Mouse (Mus musculus) frontal cortex, adult 2 months (tissue): Measurements from ENCODE around the gene Zbtb9. TPM values are rescaled to one million over a fixed set of nuclear protein-coding genes. Genes with fewer than 3 reads are reported as not detected.

Experiments
- DNase-seq, 2 experiments: peaks; one replicate each; pipeline ENCODE4 v3.0.0; 2022; ENCODE audit warnings: low spot score in 1 of 2; ENCODE audit errors: extremely low spot score in 1 of 2
- polyA plus RNA-seq: library from polyadenylated mRNA; depleted of rRNA; stranded (reverse); fragments of >200 nt; gene quantifications from 2 replicates; pipeline ENCODE4 v1.2.3, GENCODE M21; 2012; rRNA removed

Gene Zbtb9
- polyA plus RNA-seq, 1 experiment: 16.7 TPM

DNA sequence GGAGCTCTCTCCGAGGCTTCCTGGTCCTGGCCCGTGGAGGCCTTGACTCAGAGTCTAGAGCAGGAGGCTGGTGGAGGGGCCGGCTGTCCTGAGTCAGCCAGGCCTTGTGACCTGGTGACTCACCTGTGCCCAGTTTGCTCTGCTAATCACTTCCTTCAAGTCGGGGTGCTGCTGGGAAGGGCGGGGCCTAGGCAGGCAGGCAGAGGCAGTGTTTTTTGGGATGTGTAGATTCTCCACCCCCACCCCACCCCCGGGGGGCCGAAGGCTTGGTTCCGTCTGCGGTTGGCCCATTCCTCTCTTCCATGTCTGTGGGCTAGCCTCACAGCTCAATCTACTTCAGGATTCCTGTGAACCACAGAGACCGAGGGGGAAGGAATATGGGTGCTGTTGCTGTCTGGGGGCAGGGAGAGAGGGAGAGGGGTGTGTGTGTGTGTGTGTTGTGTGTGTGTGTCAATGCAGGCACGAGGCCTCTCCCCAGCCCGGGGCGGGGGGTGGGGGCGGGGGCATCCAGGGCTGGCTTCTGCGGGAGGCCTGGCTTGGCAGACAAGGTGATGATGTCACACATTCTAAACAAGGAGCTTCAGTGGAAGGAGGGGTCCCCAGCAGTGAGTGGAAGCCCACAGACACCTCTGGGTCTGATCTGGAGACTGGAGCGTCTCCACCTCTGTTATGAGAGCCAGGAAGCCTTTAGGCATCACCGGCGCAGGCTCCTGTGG is 65.5 kb downstream of the Zbtb9 start:
- no peak for DNase-seq

DNA sequence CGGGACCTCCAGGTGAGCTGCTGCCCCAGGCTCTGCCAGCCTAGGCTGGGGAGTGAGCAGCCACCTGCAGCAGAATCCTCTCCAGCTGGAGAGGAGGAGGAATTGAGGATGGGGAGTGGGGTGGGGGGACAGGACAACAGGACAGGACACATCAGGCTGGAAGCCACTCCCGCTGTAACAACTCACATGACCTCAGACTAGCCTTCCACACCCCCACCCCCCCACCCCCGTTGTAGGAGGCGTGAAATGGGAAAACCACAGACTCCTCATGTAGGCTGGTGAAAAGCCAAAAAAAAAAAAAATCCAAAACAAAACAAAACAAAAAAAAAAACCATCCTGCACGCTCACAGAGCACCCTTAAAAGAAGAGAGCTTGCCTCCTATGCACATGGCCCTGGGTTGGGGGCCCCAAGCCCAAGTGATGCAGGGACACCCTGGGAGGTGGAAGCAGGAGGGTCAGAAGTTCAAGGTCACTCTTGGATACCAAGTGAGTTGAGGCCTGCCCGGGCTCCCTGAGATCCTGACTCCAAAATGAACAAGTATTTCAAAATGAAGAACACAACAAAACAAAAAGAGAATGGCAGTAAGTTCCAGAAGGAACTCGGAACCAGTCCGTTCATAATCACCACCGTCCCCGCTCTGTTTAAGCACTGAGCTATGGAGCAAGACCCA is 66.6 kb downstream of the Zbtb9 start:
- DNase-seq: no peak

DNA sequence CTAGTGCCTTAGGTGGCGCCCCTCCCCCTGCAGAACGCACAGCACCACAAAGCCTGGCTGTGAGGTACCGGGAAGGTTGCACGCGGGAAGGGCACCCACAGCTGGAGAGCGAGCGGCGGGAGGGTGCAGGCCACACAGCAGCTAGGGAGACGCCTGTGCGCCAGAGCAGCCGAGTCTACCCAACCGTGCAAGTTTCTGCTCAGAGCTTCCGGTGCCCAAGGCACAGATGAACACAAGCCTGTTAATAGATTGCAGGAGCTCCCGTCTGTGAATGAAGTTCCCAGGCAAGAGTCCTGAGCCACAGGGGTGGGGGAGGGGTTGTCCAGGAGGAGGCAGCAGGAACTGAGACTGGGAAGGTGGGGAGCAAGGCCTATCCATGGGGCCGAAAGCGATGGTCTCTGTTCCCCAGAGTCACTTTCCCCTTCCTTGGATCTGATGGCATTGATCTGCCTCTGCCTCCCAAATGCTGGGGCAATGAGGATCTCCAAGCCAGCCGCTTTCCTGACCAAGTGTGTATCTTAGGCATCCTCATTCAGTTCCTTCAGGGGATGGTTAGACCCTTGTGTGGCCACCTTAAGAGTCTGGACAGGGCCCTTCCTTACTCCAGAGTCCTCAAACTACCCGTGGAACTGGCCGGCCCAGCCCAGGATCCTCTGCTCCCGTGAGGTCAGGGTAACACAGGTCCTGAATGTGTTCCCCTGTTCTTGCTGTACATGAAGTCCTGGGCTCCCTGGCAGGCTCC is 67.5 kb downstream of the Zbtb9 start:
- DNase-seq: no peak

DNA sequence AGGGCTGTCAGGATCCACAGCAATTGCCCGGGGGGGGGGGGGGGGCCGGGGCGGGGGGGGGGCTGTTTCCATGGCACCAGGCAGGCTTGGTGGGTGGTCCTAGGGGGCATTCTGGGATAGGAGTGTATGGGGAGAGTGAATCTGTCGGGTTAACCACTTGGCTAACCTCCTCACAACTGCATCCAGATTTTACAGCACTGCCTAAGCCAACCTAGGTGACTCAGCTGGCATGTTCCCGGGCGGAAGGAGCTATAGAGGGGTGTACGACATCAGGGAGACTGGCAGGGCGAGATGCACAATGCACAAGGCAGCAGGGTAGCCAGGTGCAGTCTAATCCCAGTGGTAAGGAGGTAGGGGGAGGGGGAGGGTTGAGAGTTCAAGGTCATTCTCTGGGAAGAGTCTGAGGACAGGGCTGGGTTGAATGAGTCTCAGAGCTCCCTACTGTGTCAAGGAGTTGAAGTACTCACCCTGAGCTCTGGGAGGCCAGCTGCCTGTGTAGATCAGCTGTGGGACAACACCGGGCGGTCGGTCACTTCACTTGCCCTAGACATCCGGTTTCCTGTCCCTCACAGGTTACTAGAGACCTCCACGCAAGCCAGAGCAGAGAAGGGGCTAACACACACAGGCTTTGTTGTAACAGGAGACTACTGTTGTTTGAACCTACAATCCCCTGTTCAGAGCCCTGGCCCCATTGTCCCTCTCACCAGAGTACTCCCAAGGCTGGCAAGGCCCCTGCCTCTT is 68.2 kb downstream of the Zbtb9 start:
- no peak for DNase-seq

DNA sequence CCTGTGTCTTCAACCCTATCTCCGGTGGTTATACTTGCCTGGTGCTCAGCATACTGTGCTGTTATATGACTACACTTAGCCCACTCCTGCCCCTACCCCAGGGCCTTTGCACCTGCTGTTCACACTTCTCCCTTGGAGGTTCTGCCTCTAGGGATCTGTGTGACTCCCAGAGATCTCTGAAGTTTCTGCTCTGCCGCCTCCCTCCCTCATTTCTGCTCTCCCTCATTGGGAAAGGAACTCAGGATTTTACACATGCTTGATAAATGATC is 68.8 kb downstream of the Zbtb9 start:
- no peak for DNase-seq

DNA sequence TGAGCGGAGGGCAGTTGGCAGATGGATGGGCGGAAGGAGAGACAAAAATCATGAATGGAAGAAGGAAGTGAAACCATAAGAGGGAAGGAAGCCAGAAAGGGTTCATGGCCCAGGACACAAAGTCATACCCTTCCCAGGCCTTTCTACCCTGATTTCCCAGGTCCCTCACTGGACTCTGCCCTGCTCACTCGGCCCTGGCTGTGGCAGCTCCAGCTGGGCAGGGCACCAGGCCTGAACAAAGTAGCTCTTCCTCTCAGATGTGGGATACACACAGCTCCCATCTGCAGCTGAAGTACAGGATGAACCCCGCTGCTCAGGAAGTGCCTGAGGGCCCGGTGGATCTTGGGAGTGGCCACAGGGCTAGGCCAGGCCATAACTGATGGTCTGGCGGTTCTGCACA is 69.9 kb downstream of the Zbtb9 start:
- no peak for DNase-seq

DNA sequence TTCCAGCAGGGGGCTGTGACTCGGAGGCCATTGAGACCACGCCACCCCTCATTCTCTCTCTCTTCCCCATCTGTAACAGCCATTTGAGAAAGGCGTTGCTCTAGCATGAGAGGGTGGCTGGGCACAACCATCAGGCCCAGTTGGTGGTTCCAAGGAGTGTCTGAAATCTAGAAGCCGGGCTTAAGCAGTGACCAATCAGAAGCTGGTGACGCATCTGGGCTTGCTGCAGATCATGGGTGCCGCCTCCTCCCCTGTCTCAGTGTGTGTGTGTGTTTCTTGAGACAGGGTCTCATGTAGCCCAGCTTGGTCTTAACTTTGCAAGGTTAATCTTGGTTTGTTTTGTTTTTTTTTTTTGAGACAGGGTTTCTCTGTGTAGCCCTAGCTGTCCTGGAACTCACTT is 72.2 kb downstream of the Zbtb9 start:
- DNase-seq: no peak

DNA sequence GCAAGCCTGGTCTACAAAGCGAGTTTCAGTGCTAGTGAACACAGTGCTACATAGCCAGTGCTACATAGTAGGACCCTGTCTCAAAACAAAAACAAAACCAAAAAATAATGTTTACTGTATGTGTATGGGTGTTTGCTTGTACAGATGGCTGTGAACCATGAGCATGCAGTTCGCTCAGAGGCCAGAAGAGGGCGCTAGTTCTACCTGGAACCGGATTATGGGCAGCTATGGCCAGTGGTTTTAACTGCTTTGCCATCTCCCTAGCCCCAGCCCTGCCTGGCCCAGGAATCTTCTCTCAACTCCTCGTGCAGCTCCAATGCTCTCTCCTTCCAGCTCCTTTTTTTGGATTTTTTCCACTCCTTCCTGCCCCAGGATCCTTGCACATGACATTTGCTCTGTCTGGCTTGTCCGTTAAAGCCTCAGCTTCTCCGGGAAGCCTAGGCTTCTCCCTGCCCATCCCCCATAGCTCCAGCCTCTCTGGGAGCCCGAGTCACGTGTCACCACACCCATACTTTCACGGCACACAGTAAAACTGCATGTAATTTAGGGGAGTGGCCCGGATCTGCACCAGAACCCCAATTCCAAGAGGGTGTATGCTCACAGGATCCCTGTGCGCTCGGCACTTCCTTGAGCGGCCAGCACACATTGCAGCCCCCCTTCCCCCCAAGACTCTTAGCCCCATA is 74.9 kb downstream of the Zbtb9 start:
- no peak for DNase-seq

DNA sequence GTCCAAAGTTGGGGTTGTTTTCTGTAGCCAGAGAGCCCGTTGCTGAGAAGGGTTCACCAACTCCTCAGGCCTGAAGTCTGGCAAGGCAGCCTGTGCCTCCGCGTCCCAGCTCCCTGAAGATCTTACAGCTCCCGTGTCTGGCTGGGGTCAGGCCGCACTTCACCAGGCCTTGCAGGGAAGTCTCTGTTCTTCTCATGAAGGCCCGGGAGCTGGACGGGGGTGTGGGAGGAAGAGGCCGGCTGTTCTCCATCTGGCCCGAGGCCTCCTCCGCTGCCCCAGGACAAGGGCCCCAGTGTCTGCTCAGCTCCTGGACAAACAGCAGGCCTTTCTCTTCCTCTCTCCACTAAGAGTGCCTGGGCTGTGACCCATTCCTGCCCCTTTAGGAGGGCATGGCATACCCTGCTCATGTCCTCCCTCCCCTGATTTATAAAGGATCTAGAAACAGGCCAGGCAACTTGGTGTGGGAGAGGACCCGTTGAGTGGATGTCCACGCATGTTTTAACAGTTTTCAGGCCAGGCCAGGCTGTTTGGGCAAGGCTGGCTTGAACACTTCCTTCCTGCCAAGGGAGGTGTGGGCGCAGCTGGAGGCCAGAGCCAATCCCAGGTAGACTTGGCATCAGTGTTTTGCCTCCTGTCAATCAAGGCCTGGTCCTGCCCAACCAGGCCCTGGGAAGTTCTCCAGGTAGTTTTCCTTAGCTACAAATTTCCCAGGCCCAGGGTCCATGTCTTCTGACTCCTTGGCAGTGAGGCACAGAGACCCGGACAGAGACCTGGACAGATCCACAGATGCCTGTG is 75.7 kb downstream of the Zbtb9 start:
- no peak for DNase-seq

DNA sequence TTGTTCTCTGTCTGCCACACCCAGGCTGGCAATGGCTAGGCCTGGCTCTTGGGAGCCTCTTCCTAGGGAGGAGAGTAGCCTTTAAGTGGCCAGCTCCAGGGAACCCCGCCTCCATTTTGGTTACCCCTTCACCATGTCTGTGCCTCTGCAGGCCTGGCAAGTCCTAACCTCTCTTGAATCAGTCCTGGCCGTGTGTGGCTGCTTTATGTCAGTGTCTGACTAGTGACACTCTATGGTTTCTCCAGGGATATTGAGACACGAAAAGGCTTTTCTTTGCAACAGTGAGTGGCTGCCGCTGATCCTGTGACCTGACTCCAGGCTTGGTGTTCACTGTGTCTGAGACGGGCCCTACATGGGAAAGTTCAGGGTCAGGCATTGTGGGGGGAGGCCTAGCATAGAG is 77.9 kb downstream of the Zbtb9 start:
- DNase-seq: no peak

DNA sequence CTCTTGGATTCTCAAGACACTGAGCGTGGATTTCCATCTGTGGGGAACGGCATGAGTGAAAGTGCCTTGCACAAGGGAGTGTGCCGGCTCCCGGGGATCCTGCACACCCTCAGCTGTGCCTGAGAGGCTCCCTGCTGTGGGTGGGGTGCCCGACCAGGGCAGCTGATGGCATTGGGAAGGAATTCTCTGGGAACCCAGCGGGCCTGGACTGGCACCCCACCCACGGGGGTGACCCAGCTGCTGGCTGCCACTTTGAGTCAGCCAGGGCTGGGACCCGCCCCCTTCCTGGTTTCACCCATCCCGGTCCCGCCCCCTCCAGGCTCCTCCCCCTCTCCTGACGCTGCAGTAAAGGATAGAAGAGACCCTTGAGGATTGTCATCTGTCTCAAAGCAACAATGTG is 78.5 kb downstream of the Zbtb9 start:
- DNase-seq: no peak

DNA sequence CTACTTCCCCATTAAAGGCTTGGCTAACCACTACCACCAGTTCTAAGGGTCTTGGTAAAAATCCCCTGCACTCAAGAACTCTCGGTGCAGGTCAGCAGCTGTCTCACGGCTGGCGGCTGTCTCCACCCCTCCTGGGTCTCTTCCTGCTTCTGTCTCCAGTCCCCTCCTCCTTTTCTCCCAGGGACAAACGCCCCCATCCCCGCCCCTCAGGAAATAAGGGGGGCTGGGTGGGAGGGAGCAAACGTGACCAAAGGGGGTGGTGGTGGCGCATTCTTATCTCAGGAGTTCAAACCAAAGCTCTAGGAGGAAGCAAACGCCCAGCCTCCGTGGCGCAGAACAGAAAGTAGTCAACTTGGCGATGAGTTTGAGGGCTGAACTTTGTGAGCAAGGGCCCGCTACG is 83.2 kb downstream of the Zbtb9 start:
- DNase-seq: no peak

DNA sequence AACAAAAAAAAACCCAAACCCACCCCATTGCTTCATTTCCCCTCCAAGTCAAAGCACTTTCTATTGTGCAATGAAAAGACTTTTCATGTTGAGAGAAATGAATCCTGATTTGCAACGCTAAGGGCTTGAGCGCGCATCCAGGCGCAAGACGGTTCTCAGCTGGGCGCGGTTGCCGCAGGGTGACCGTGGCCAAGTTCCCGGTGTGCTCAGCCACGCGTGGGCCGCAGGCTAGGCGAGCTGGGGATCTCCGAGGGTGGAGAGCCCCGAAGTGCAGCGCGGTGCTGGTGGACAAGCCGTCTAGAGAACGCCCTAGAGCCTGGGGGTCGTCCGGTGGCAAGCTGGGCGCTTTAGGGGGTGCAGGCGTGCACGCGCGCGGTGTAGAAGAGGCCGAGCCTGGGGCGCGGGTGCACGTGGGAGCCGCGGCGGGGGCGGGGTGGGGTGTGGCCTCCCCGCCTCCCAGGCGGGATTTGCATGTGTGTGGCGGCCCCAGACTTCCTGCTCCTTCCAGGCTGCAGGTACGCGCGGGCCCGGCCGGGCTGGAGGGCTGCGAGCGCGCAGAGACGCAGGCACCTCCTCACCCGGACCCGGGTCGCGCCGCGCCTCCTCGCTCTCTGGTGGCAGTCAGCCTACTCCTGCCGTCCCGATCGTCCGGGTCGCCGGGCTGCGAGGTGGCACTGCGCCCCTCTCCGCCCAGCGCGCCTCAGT is 84.0 kb downstream of the Zbtb9 start, which contains the start of gene Itpr3:
TSS of gene Itpr3 (plus strand) at position 493 of the 705 bp plus-strand sequence.
- no peak for DNase-seq

DNA sequence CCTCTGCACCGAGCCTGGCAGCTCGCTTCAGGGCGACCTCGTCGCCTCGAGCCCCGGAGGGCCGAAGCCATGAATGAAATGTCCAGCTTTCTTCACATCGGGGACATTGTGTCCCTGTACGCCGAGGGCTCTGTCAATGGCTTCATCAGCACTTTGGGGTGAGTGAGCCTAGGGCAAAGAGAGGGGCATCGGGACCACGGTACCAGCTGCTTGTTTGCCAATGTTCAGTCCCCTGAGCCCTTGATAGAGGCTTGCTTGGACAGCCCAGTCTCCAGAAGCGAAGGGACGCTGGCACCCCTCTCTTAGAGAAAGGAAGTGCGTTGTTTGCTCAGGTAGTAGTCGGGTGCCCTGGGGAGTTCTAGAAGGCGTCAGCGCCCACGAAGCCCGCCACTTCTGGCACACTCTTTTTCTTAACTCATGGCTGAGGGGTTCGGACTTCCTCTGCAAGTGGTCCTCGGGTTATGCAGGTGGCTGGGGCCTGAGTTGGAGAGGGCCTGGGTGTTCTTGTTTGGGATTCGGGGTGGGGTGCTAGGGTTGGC is 84.6 kb downstream of the Zbtb9 start:
- DNase-seq: no peak

Other genes with a start within 250 kb of the Zbtb9 start
- 43.1 and 47.8 TPM in 2 replicates for gene Bnip1, start 192.1 kb upstream of the Zbtb9 start, polyA plus RNA-seq
- not detected in 2 replicates for gene Nkx2-5, start 128.2 kb upstream of the Zbtb9 start, polyA plus RNA-seq
- 4.2 and 4.5 TPM in 2 replicates for gene Kifc5b, start 56.1 kb upstream of the Zbtb9 start, polyA plus RNA-seq
- 44.1 and 44.7 TPM in 2 replicates for gene Phf1, start 40.1 kb upstream of the Zbtb9 start, polyA plus RNA-seq
- 120 and 132 TPM in 2 replicates for gene Cuta, start 33.6 kb upstream of the Zbtb9 start, polyA plus RNA-seq
- gene Syngap1, start 31.9 kb upstream of the Zbtb9 start, polyA plus RNA-seq: 212 and 226 TPM in 2 replicates
- 17.9 and 19.4 TPM in 2 replicates for gene Bak1, start 55.8 kb downstream of the Zbtb9 start, polyA plus RNA-seq
- gene Itpr3, start 84.1 kb downstream of the Zbtb9 start, polyA plus RNA-seq: 3.8 and 4.2 TPM in 2 replicates
- gene Uqcc2, start 160.7 kb downstream of the Zbtb9 start, polyA plus RNA-seq: 327 and 355 TPM in 2 replicates
- gene Ip6k3, start 194.6 kb downstream of the Zbtb9 start, polyA plus RNA-seq: 1.1 and 1.3 TPM in 2 replicates
- 68.2 and 68.7 TPM in 2 replicates for gene Lemd2, start 231.3 kb downstream of the Zbtb9 start, polyA plus RNA-seq